Mouse (Mus musculus): Measurements from ENCODE around the gene Cby3.

GRCm38 (mm10) chr11:50354162-50354561 is at the start of gene Cby3:
- TF ChIP-seq CTCF (IDR thresholded peaks at IDR 0.05; ENCODE audit: low read depth) (no peak), EP300 (IDR thresholded peaks at IDR 0.05; ENCODE audit: low read depth) (no peak)

Data from heart, postnatal 0 days (tissue).